Mouse (Mus musculus) cortical plate, adult 2 months (tissue): ENCODE measurements at regions not wholly inside any gene's neighbourhood (a gene's known extent, or its start where the extent isn't known, plus 50 kb on each side); places are given as distances from the start of the nearest gene placed in this dataset.

Experiments used
- H3K27ac ChIP-seq: fragments of 200-500 bp; 2 replicates; pipeline ENCODE4 v1.5.1; 2012; ENCODE audit warnings: low read length, control low read depth, inconsistent platforms; ENCODE audit not compliant: insufficient read depth
- H3K4me1 ChIP-seq: fragments of 200-500 bp; 2 replicates; pipeline ENCODE4 v1.6.1; 2011; ENCODE audit warnings: low read length; ENCODE audit not compliant: control insufficient read depth, insufficient read depth
- H3K4me3 ChIP-seq: fragments of 200-500 bp; 2 replicates; pipeline ENCODE4 v1.5.1; 2011; ENCODE audit warnings: mild to moderate bottlenecking, low read length, control low read depth; ENCODE audit not compliant: insufficient read depth
- CTCF ChIP-seq: fragments of 200-500 bp; IDR thresholded peaks from 2 replicates; pipeline ENCODE4 v1.5.1; 2011; ENCODE audit warnings: mild to moderate bottlenecking, control low read depth, low read length; ENCODE audit not compliant: insufficient read depth; ENCODE audit errors: extremely low read depth
- POLR2A ChIP-seq: fragments of 200-500 bp; IDR thresholded peaks from 2 replicates; pipeline ENCODE4 v1.6.1; 2011; ENCODE audit warnings: mild to moderate bottlenecking, low read length, control low read depth; ENCODE audit not compliant: insufficient read depth; ENCODE audit errors: extremely low read depth

DNA sequence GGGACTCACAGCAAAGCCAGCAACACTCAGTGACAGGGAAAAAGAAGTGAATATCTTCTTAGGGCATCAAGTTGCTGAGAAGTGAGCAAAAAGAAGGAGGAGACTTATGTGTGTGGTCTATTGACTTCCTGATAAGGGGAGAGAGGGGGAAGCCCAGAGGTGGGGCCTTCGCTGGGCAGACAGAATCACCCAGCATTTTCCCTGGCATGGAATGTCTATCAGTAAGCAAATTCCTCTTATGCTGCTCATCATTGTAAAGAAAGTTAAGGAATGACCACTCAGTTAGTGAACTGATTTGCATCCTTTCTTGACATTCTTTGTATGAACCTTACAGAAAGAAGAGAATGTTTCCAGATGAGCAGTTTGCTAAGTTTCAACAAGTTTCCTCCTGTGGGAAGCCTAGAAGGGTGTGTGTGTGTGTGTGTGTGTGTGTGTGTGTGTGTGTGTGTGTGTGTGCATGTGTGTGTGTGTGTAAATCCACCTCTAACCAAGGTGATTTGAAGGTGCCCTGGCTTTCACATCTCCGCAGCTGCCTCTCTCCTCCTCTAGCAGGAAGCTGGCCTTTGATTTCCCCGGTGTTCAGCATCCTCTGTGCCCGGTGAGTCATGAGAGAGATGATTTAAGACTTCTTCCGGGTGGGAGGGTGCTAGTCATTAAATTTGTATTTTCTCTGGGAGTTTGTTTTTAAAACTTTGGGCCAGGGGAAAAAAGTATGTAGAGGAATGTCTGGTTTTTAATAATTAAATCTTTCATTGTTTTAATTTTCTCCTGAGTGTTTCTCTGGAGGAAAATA is 257.8 kb upstream of the Rbfox1 start:
- H3K4me3 ChIP-seq: no peak overlapping the region
- no peak for TF ChIP-seq POLR2A
- TF ChIP-seq CTCF: no peak
- no peak overlapping the region for H3K27ac ChIP-seq
- H3K4me1 ChIP-seq: no peaks in the 10 kb centered on the region

DNA sequence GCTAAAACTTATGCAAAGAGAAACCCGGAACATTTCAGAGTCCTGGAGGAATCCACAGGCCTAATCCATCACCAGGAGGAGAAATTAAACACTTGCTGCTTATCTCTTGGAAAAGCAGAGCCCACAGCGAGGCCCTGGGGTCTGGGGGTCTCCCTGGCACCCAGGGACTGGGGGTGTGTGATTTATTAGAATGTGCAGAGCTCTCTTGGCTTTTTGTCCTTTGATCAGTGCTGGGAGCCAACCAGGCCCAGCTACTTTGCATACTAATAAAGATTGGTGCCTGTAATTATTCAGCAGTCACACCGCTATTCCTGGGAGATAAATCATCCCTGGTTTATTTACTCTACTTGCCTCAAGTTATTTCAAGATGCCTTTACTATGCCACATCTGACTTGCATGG is 260.0 kb upstream of the Rbfox1 start:
- TF ChIP-seq CTCF: no peak
- no peak for TF ChIP-seq POLR2A
- Histone ChIP-seq H3K27ac (no peak overlapping the region), H3K4me3 (no peak overlapping the region), H3K4me1 (no peaks in the 10 kb centered on the region)

GRCm38 (mm10) chr16:5620566-5620965 is 264.6 kb upstream of the Rbfox1 start:
- no peak overlapping the region for H3K27ac ChIP-seq
- peaks cover 2% of the 10 kb centered on the region for H3K4me1 ChIP-seq
- H3K4me3 ChIP-seq: no peak overlapping the region
- TF ChIP-seq CTCF (no peak), POLR2A (no peak)

DNA sequence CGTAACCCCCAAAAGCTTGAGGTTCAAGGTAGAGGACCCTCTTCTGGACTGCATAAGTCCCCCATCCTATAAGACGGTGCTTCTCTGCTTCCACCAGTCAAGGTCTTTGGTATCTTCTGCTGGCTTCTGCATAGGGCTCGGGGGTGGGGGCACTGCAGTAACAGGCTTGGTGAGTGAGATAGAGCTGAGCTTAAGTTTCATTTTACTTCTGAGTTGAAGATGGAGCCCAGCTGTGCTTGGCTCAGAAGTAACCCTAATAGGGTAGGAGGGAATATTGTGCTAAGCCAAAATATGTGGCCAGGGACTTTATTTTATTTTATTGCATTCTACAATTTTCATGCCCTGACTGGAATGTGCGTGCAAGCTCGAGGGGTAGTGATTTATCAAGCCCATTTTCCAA is 268.8 kb upstream of the Rbfox1 start:
- Histone ChIP-seq H3K4me1 (peaks cover 2% of the 10 kb centered on the region), H3K4me3 (no peak overlapping the region), H3K27ac (no peak overlapping the region)
- no peak for TF ChIP-seq CTCF
- no peak for TF ChIP-seq POLR2A

DNA sequence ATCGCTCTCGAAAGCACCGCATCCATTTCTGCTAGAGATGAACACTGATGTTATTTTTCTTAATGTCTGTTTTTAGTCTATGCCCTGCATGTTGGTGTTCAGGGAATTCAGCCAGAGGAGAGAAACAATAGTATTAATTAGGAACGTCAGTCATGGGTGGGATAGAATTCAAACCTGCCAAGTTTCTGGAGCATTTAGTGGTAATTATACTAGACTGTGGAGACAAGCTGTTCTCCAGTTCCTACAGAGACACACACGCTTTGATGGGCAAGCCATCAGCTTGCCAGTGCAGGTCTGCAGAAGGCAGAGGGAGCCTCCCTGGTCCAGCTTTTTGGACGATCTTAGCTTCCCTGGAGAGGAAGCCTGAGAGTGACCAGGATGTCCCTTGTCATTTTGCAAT is 289.8 kb upstream of the Rbfox1 start:
- Histone ChIP-seq H3K27ac (no peak overlapping the region), H3K4me1 (no peaks in the 10 kb centered on the region), H3K4me3 (no peak overlapping the region)
- no peak for TF ChIP-seq CTCF
- TF ChIP-seq POLR2A: no peak

DNA sequence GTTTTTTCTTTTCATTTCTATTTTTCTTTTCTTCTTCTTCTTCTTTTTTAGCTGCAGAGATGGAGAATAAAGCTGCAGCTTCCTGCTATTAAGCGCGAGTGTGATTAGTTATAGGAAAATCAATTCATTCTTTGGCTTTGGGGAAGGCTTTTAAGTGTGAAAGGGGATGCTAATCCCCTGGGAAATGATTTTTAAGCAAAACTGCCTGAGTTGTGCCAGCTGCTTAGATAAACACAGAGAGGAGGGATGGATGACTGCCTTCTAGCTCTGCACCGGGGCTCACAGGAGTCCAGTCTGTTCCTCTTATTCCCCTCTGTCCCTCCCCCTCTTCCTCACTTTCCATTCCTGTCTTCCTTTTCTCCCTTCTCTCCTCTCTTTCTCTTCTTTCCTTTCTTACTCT is 306.8 kb upstream of the Rbfox1 start:
- H3K27ac ChIP-seq: no peak overlapping the region
- no peak overlapping the region for H3K4me3 ChIP-seq
- H3K4me1 ChIP-seq: 0 out of 2 replicates have a peak, but pooled peaks cover 1% of the 10 kb centered on the region
- TF ChIP-seq POLR2A (no peak), CTCF (no peak)

DNA sequence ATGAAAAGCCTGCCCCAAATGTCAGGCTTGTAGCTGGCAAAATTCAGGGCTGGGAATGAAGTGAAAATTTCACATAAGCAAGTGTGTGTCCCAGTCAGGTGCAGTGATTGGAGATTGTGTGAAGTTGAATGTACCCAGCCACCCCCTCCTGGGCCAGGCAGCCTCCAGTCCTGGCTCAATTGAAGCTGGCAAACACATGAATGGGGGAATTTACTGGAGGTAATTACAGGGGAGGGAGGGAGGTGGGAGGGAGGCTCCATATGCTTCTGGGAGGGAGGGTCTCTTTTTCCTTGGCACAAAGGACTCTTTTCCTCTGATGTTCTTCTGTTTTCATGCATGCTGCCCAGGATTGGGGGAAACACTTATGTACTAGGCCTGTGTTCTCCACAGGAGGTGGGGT is 312.4 kb upstream of the Rbfox1 start:
- Histone ChIP-seq H3K4me3 (no peak overlapping the region), H3K4me1 (no peaks in the 10 kb centered on the region), H3K27ac (no peak overlapping the region)
- TF ChIP-seq CTCF (no peak), POLR2A (no peak)

DNA sequence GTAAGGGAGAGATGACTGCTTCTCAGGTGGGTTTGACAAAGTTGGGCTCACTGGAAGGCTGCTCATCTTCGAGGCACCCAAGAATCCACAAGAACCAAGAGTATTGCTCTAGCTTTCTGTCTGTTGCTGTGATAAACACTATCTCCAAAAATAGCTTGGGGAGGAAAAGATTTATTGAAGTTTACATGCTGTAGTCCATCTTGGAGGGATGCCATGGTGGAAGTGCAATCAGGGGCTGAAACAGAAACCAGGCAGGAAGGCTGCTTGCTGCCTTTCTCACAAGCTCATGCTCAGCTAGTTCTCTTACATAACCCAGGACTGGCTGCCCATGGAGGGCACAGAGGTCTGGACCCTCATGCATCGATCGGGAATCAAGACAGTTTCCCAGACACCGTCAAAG is 314.5 kb upstream of the Rbfox1 start:
- Histone ChIP-seq H3K27ac (no peak overlapping the region), H3K4me1 (no peaks in the 10 kb centered on the region), H3K4me3 (no peak overlapping the region)
- TF ChIP-seq POLR2A (no peak), CTCF (no peak)

- Histone ChIP-seq H3K4me3 (no peak overlapping the region), H3K4me1 (no peaks in the 10 kb centered on the region), H3K27ac (no peak overlapping the region)
- TF ChIP-seq CTCF (no peak), POLR2A (no peak)
Measured at GRCm38 (mm10) chr16:5569101-5569500, 313.3 kb upstream of the Eef2kmt start.

GRCm38 (mm10) chr16:5549026-5549425 is 293.2 kb upstream of the Eef2kmt start:
- Histone ChIP-seq H3K4me3 (no peak overlapping the region), H3K27ac (no peak overlapping the region), H3K4me1 (no peaks in the 10 kb centered on the region)
- TF ChIP-seq CTCF: no peak
